ENCODE assay signal across 10 mouse cellular contexts in the genomic region with DNA sequence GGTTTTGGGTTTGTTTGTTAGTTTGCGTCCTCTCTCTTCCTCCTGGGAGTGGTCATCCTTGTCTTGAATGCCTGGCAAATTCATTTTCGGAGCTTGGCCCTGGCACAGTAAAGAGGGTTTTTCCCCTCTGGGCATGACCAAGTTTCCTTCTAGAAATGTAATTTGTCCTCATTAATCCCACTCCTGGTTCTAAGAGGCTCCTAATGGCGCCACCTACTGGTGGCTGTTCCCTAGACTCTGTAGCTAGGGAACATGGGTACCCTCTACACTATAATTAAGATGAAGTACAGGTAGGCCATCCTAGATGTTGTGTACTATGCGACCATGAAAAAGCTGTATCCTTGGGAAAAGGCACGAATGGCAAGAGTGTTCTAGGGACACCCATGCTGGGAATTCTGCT. TPM values are rescaled to one million over a fixed set of nuclear protein-coding genes. Genes with fewer than 3 reads are reported as not detected.
A peak's percentile ranks its signal among the peaks of the same experiment; 100 is the strongest.
DNase-seq lines count a peak whose midpoint lies in the region; ATAC-seq and TF ChIP-seq lines count a peak whose summit lies in the region.
"Had no signal": no experiment of that assay in that cellular context is flagged by ENCODE, and none has a peak within 500 bp of the region (broad histone marks: within the 10 kb centered on the region; RNA-seq: fewer than 3 reads in every experiment).

No protein-coding gene starts in this region.

- ATAC-seq in lung, embryonic 14.5 days (ENCODE audit: insufficient read depth) = no peak

- TF ChIP-seq CTCF in lung, embryonic 14.5 days (IDR thresholded peaks at IDR 0.05; ENCODE audit: low read depth) = peak; percentile 55

- H3K4me1 ChIP-seq in lung, embryonic 14.5 days (ENCODE audit: insufficient read depth) = peaks cover 4% of the 10 kb centered on the region; the same call in 1 of the 2 replicates
- H3K4me1 ChIP-seq: liver, embryonic 15.5 days; stomach, embryonic 15.5 days had no signal

- 35% methylated on average over 5 of the region's 5 CpGs for WGBS in lung, embryonic 14.5 days

- DNase-seq in gastrocnemius, adult 18-20 months (ENCODE audit: low spot score) = peak; percentile 11
- DNase-seq in gastrocnemius, adult 8-10 months (ENCODE audit: low spot score in 2 of 2) = no peak
- peak; percentile 70 for DNase-seq in lung, embryonic 14.5 days
- no peak for DNase-seq in lung, adult 18-20 months
- DNase-seq in adrenal gland, postnatal 25 days = peak; percentile 77
- peak; percentile 38 for DNase-seq in forelimb bud, embryonic 11.5 days (ENCODE audit: low read depth, low spot score)
- peak; percentile 78 for DNase-seq in retina, postnatal 1 day
- no peak for DNase-seq in urinary bladder, postnatal 25 days (ENCODE audit: low spot score)

- no peak overlapping the region for H3K27ac ChIP-seq in lung, embryonic 14.5 days (ENCODE audit: low read depth)
- H3K27ac ChIP-seq: liver, embryonic 15.5 days; stomach, embryonic 15.5 days had no signal

- H3K4me3 ChIP-seq in lung, embryonic 14.5 days (ENCODE audit: low read depth, low read length) = no peak overlapping the region
- H3K4me3 ChIP-seq: liver, embryonic 15.5 days; stomach, embryonic 15.5 days had no signal

- no peaks in the 10 kb centered on the region for H3K36me3 ChIP-seq in lung, embryonic 14.5 days (ENCODE audit: insufficient read depth)
- H3K36me3 ChIP-seq: liver, embryonic 15.5 days; stomach, embryonic 15.5 days had no signal

- H3K4me2 ChIP-seq in lung, embryonic 14.5 days = no peak overlapping the region
- H3K4me2 ChIP-seq: liver, embryonic 15.5 days; stomach, embryonic 15.5 days had no signal

- H3K27me3 ChIP-seq in lung, embryonic 14.5 days (ENCODE audit: insufficient read depth, low read length) = no peaks in the 10 kb centered on the region
- H3K27me3 ChIP-seq: liver, embryonic 15.5 days; stomach, embryonic 15.5 days had no signal

- no peaks in the 10 kb centered on the region for H3K9me3 ChIP-seq in lung, embryonic 14.5 days (ENCODE audit: low read depth, low read length)
- H3K9me3 ChIP-seq: liver, embryonic 15.5 days; stomach, embryonic 15.5 days had no signal

- H3K9ac ChIP-seq in lung, embryonic 14.5 days = no peak overlapping the region
- H3K9ac ChIP-seq: liver, embryonic 15.5 days; stomach, embryonic 15.5 days had no signal

RNA-seq across cellular contexts. Expression of gene Igsf9b, which starts 11.6 kb away (rescaled TPM):
- total RNA-seq in gastrocnemius, adult 18-20 months (2021) = 1 to 10 TPM in 1 of 2 experiments, under 1 TPM in 1; 0.78 to 1.4 TPM
- 1 to 10 TPM in 3 of 4 experiments, under 1 TPM in 1; 0.67 to 1.4 (median 1.0) TPM for total RNA-seq in gastrocnemius, adult 8-10 months (2022)
- 2.2 TPM in 2 replicates for polyA plus RNA-seq in lung, embryonic 14.5 days (2014; fragmentation: Nextera tagmentation; extraction: Ambion mirVana)
- 6.7 TPM in 2 replicates for total RNA-seq in adrenal gland, postnatal 25 days (2021)

Comparison
In these comparisons a context has a peak if more than half of its experiments do, and no peak if none do; other contexts are left out.
1. DNase-seq: peak in gastrocnemius, adult 18-20 months (single experiment), lung, embryonic 14.5 days (single experiment), adrenal gland, postnatal 25 days (single experiment), forelimb bud, embryonic 11.5 days (single experiment) and retina, postnatal 1 day (single experiment); none in gastrocnemius, adult 8-10 months (0 of 2), lung, adult 18-20 months (0 of 2) and urinary bladder, postnatal 25 days (single experiment).